Mouse (Mus musculus) heart, embryonic 11.5 days (tissue): ENCODE results near the gene Tmcc1. TPM values are rescaled to one million over a fixed set of nuclear protein-coding genes. Genes with fewer than 3 reads are reported as not detected.

Source experiments
- ATAC-seq: fragments of 200-750 bp; cut with Nextera tagmentation; replicated peaks from 2 replicates; pipeline ENCODE4 v1.8.0; 2017; ENCODE audit warnings: moderate library complexity; ENCODE audit not compliant: insufficient number of reproducible peaks, low FRiP score, low TSS enrichment
- H3K27ac ChIP-seq: fragments of 300-500 bp; sonication (generic); 2 replicates; pipeline ENCODE4 v1.5.1; 2014; ENCODE audit warnings: mild to moderate bottlenecking, low read depth, low read length
- H3K27me3 ChIP-seq: fragments of 300-500 bp; sonication (generic); 2 replicates; pipeline ENCODE4 v1.6.1; 2014; ENCODE audit warnings: mild to moderate bottlenecking, low read length, mixed read lengths; ENCODE audit not compliant: control insufficient read depth, insufficient read depth
- H3K36me3 ChIP-seq: fragments of 300-500 bp; sonication (generic); 2 replicates; pipeline ENCODE4 v1.6.1; 2014; ENCODE audit warnings: mild to moderate bottlenecking, low read length, moderate library complexity, mixed read lengths; ENCODE audit not compliant: control insufficient read depth, insufficient read depth
- H3K4me1 ChIP-seq: fragments of 300-500 bp; sonication (generic); 2 replicates; pipeline ENCODE4 v1.6.1; 2014; ENCODE audit warnings: low read length; ENCODE audit not compliant: control insufficient read depth, insufficient read depth
- H3K4me2 ChIP-seq: fragments of 300-500 bp; sonication (generic); 2 replicates; pipeline ENCODE4 v1.6.1; 2014; ENCODE audit warnings: mild to moderate bottlenecking, moderate library complexity
- H3K4me3 ChIP-seq: fragments of 300-500 bp; sonication (generic); 2 replicates; pipeline ENCODE4 v1.5.1; 2014; ENCODE audit warnings: low read depth, low read length
- H3K9ac ChIP-seq: fragments of 300-500 bp; sonication (generic); 2 replicates; pipeline ENCODE4 v1.6.1; 2014; ENCODE audit warnings: mild to moderate bottlenecking, low read depth, low read length, moderate library complexity
- H3K9me3 ChIP-seq: fragments of 300-500 bp; sonication (generic); replicated peaks from 2 replicates; pipeline ENCODE4 v1.6.1; 2016; ENCODE audit warnings: low read length; ENCODE audit not compliant: control insufficient read depth
- WGBS: fragments of 180-500 bp; shearing (Covaris S2); extraction: QIAGEN DNeasy Blood & Tissue Kit; methylation state at CpG from one replicate; pipeline ENCODE4 v1.1.7; 2014; ENCODE audit not compliant: insufficient replicate concordance; 5-methylcytosine and 5-hydroxymethylcytosine counted together
- polyA plus RNA-seq: library from polyadenylated mRNA; unstranded; fragments of >200 nt; fragmentation: Nextera tagmentation; extraction: Ambion mirVana; gene quantifications from 2 replicates; pipeline ENCODE4 v1.2.1, GENCODE M21; 2014

Gene Tmcc1
- polyA plus RNA-seq, 1 experiment from 2014 or later: 15.0 TPM

DNA sequence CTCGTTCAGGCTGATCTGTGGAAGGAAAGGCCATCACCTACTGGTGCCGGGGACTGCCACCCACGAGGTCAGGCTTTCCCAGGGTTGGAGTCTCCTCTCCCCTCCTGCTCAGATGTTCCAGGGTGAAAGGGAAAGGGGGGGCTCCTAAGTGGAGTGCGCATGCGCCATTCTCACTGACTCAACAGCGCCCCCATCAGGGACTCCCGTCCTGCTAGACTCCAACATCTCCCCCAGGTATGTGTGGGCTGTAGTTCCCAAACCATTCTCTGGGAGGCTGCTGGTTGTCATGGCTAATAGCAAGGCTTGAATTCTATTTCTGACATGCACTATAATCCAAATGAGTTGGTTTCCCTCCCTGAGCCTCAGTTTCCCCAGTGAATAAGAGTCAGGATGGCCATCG, 214.7 kb downstream of the Tmcc1 start:
- WGBS: 63% methylated on average over 8 of the region's 8 CpGs
- Histone ChIP-seq H3K27me3 (no peaks in the 10 kb centered on the region; the same call in 1 of the 2 replicates), H3K4me2 (no peak overlapping the region), H3K27ac (no peak overlapping the region), H3K9ac (no peak overlapping the region), H3K4me1 (peaks cover 22% of the 10 kb centered on the region), H3K9me3 (no peaks in the 10 kb centered on the region), H3K4me3 (no peak overlapping the region), H3K36me3 (no peaks in the 10 kb centered on the region)
- no peak for ATAC-seq

DNA sequence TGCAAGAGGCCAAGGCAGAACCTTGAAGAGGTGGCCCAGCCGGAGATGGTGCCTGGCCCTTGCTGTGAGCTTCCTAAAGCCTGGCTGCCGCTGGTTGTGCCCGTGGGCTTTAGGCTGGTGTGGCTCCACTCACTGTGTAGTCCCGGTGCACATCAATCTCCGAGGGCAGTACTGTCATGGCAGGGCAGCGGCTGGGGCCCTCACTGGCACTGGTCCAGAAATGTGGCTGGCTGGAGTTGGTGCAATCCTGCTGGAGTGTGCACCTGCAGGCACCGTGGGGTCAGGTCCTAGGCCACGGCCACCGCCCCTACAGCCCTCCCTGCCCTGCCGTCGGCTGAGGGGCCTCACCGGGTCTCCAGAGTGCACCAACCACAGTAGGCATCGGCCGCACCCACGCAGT, 215.5 kb downstream of the Tmcc1 start:
- H3K9ac ChIP-seq: no peak overlapping the region
- no peak for ATAC-seq
- no peaks in the 10 kb centered on the region for H3K36me3 ChIP-seq
- H3K4me2 ChIP-seq: no peak overlapping the region
- H3K27me3 ChIP-seq: no peaks in the 10 kb centered on the region; the same call in 1 of the 2 replicates
- WGBS: 89% methylated on average over 15 of the region's 15 CpGs
- H3K9me3 ChIP-seq: no peaks in the 10 kb centered on the region
- no peak overlapping the region for H3K27ac ChIP-seq
- peaks cover 19% of the 10 kb centered on the region for H3K4me1 ChIP-seq
- H3K4me3 ChIP-seq: no peak overlapping the region

DNA sequence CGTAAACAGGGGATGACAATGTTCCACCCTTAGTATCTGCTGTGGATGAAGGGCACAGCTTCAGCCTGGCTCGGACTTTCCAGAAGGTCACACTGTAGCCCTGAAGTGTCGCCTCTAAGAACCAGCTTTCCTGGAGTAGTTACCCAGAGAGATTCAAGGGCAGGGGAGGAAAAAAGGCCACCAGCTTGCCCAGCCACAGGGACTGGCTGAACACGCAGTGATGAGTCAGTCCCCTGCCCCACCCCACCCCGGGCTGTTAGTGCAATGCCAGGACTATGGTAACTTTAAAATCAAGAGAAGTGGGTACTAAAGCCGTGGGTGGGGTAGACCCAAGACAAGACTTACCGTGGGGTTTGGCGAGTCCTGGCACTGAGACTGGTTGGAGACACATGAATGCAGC, 217.7 kb downstream of the Tmcc1 start:
- Histone ChIP-seq H3K4me3 (no peak overlapping the region), H3K27me3 (no peaks in the 10 kb centered on the region; the same call in 1 of the 2 replicates), H3K9ac (no peak overlapping the region), H3K4me2 (no peak overlapping the region), H3K4me1 (peaks cover 38% of the 10 kb centered on the region), H3K36me3 (no peaks in the 10 kb centered on the region), H3K9me3 (no peaks in the 10 kb centered on the region), H3K27ac (no peak overlapping the region)
- 81% methylated on average over 8 of the region's 8 CpGs for WGBS
- ATAC-seq: no peak

DNA sequence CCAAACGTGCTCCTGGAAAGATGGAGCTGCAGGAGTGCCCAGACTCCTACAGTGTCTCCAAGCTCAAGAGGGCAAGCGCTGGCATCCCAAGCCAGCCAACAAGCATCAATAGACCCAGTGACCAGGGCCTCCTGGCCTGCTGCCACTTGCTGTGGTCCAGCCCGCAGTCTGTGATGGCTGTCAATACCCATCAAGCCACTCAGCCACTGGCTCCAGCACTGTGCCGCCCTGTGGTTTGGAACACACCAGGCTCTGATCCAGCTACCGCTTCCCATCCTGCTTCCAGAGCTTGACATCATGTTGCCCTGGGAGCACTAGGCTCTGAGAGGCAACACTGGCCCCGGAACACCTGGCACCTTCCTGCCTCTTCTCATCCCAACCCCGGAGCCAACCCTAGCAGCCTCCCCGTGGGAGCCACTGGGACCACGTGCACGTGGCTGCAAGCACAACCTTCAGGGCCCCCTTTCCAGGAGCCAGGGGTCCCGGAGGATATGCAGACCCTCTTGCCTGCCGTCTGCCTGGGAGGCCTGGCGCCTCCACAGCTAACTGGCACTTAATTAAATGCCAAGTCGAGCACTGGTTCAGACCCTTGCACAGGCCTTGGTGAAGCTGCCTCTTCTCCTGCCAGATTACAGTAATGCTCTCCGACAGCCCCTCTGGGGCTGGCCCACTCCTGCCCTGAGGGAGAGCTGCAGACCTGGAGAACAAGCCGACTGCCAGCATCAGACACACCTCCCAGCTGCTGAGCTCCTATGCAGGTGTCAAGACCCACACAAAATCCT, 219.2 kb downstream of the Tmcc1 start:
- peaks cover 30% of the 10 kb centered on the region for H3K4me1 ChIP-seq
- H3K36me3 ChIP-seq: no peaks in the 10 kb centered on the region
- no peak overlapping the region for H3K27ac ChIP-seq
- H3K9ac ChIP-seq: no peak overlapping the region
- H3K4me2 ChIP-seq: no peak overlapping the region
- no peaks in the 10 kb centered on the region; the same call in 1 of the 2 replicates for H3K27me3 ChIP-seq
- H3K9me3 ChIP-seq: no peaks in the 10 kb centered on the region
- no peak overlapping the region for H3K4me3 ChIP-seq
- WGBS: 81% methylated on average over 16 of the region's 16 CpGs
- no peak for ATAC-seq

DNA sequence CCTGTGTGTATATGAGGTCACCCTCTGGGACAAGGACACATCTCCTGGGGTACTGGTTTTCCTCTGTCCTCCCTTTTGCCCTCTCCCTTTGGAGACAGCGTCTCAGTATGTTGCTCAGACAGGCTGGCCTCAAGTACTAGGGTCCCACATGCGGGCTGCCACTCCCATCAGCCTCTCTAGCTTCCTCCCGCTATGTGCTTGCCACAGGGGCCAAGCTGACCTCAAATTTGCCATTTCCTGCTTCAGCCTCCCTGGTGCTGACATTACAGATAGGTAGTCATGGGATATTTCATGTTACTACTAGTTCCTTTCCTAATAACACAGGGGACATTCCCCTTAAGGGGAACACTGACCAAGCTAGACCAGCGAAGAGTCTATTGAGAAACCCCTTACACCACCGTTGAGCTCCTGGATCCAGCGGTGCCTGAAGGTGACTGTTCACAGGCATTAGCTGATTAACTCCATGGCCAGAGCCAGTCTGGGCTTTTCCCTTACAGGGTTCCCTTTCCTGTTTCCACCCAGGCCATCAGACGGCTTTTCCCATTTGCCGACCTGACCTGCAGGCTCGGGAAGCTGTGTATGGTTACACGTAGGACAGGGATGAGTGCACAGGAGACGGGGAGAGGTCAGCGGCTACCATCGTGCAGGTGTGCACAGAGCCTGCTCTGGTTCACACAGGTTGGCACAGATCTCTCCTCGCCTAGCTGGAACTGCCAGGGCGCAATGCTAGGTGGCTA, 220.0 kb downstream of the Tmcc1 start:
- Histone ChIP-seq H3K9me3 (no peaks in the 10 kb centered on the region), H3K4me3 (no peak overlapping the region), H3K9ac (no peak overlapping the region), H3K27me3 (no peaks in the 10 kb centered on the region; the same call in 1 of the 2 replicates), H3K4me1 (peaks cover 32% of the 10 kb centered on the region), H3K27ac (no peak overlapping the region), H3K4me2 (no peak overlapping the region), H3K36me3 (no peaks in the 10 kb centered on the region)
- 82% methylated on average over 15 of the region's 15 CpGs for WGBS
- ATAC-seq: no peak

DNA sequence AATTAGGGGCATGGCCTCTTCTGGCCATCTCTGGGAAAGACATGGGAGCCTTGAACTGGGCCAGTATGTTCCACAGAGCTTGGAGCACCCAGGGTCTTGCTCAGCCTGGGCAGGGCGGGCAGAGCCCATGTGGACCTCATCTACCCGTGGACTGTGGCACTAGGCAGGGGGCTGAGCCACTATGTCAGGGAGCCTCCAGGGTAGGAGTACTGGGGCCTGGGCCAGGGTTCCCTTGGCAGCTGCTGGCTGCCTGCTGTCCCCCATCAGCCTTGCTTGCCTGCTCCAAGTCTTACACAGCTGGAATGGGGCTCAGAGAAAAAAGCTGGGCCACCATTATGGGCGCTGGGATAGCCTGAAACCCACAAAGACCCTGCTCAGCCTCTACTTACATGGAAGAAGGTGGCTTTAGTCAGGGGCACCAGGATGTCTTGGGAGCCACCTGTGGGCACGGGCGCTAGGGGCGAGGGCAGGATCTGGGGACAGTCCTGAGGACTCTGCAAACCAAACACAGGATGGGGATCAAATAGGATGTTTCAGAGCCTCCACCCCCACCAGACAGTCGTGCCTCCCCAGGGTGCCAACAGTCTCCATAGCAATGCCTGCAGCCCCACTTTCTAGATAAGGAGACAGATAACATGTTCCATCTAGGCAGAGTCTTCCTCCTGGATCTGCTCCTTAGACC, 221.1 kb downstream of the Tmcc1 start:
- no peak overlapping the region for H3K4me2 ChIP-seq
- H3K27me3 ChIP-seq: no peaks in the 10 kb centered on the region; the same call in 1 of the 2 replicates
- ATAC-seq: no peak
- H3K36me3 ChIP-seq: no peaks in the 10 kb centered on the region
- no peak overlapping the region for H3K27ac ChIP-seq
- no peaks in the 10 kb centered on the region for H3K9me3 ChIP-seq
- no peak overlapping the region for H3K4me3 ChIP-seq
- WGBS: 69% methylated on average over 7 of the region's 7 CpGs
- H3K9ac ChIP-seq: no peak overlapping the region
- H3K4me1 ChIP-seq: peaks cover 27% of the 10 kb centered on the region

DNA sequence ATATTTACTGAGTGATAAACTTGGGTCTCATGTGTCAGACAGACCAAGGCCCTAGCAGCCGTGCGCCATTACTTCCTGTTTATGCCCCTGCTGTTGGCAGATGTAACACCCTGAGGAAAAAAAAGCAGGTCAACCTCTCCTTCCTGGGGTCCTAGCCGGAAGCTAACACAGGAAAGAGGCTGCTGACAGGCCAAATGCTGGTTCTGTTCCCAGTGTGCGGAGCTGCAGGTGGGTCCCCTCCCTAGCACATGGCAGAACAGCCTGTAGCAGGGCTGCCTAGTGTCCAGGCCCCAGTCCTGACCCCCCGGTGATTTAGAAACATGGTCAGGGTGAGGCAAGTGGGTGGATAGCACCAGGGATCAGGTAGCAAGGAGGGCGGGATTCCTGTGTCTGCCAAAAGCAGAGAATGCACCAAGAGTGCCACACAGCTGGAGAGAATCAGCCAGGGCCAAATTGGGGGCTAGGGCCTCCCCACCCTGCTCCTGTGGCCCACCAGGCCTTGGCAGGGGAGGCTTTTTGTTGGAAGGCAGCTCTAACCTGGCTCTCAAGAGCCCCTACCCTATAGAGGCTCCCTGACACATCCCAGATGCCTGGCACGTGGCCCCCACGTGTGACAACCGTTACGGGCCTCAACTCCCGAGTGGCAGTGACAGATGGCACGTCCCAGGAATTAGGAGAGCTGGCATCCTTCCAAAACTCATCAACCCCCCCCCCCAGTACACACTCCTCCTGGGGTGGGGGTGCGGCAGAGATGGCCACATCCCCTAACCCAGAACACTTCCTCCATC, 221.8 kb downstream of the Tmcc1 start:
- no peaks in the 10 kb centered on the region; the same call in 1 of the 2 replicates for H3K27me3 ChIP-seq
- no peak overlapping the region for H3K4me2 ChIP-seq
- H3K4me1 ChIP-seq: peaks cover 27% of the 10 kb centered on the region
- 38% methylated on average over 13 of the region's 13 CpGs for WGBS
- H3K9me3 ChIP-seq: no peaks in the 10 kb centered on the region
- no peak for ATAC-seq
- H3K9ac ChIP-seq: no peak overlapping the region
- H3K4me3 ChIP-seq: no peak overlapping the region
- H3K36me3 ChIP-seq: no peaks in the 10 kb centered on the region
- no peak overlapping the region for H3K27ac ChIP-seq

DNA sequence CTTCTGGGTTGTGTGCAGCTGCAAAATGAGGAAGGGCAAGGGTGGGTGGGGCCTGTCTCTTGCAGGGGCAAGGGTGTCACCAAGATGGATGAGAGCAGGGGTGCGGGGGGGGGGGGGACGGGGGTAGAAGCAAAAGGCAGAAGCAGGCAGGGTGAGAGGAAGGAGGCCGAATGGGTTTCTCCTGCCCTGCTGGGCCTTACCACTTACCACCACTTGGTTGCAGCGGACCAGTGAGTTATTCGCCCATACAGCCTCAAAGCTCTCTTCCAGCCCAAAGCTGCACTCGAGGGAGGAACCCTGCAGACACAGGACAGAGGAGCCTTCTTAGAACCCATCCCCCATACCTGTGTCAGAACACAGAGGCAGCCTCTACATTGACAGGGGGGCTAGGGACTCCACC, 223.3 kb downstream of the Tmcc1 start:
- 66% methylated on average over 4 of the region's 6 CpGs for WGBS
- H3K27me3 ChIP-seq: no peaks in the 10 kb centered on the region; the same call in 1 of the 2 replicates
- H3K4me3 ChIP-seq: no peak overlapping the region
- H3K9ac ChIP-seq: no peak overlapping the region
- peaks cover 24% of the 10 kb centered on the region for H3K4me1 ChIP-seq
- ATAC-seq: no peak
- H3K27ac ChIP-seq: no peak overlapping the region
- no peaks in the 10 kb centered on the region for H3K9me3 ChIP-seq
- H3K4me2 ChIP-seq: no peak overlapping the region
- H3K36me3 ChIP-seq: no peaks in the 10 kb centered on the region
